Mouse (Mus musculus) heart, postnatal 36 days (tissue): ENCODE data around the gene Rai2. TPM values are rescaled to one million over a fixed set of nuclear protein-coding genes. Genes with fewer than 3 reads are reported as not detected.

ENCODE experiments used
- DNase-seq, 2 experiments: peaks; one replicate each; pipeline ENCODE4 v3.0.0; 2021 to 2022
- intact Hi-C: fragments of 180-260 bp; cut with DNase I; formaldehyde crosslinking; loops from one replicate; pipeline ENCODE4 v1.15.1; 2025
- total RNA-seq, 2 experiments: library from RNA; stranded (reverse); gene quantifications; 2 replicates each; pipeline ENCODE4 v1.2.3; 2021

The Rai2 gene
- total RNA-seq, 2 experiments from 2014 or later: 39.7 to 42.0 TPM

GRCm38 (mm10) chrX:161780321-161781034 lies 63.6 kb downstream of the Rai2 start:
- intact Hi-C loops: loop anchor here (5.0 to 10.0 kb wide), 2 partner anchors 63 to 196 kb away; partner anchors contain the start of gene Rai2
- DNase-seq: no peak

- intact Hi-C loops: loop anchor here (1.0 to 2.0 kb wide), 2 partner anchors 35 to 389 kb away; no protein-coding TSS in a partner anchor
- peak in 1 of 2 experiments; percentile 10 for DNase-seq
Observed at GRCm38 (mm10) chrX:161790182-161790581, 73.3 kb downstream of the Rai2 start.

GRCm38 (mm10) chrX:161826186-161826585 lies 109.3 kb downstream of the Rai2 start:
- intact Hi-C loops: loop anchor here (1.0 kb wide), 1 partner anchor 427 kb away; no protein-coding TSS in a partner anchor
- peak; percentile 1 to 12 for DNase-seq
